ENCODE assay signal across 19 mouse cellular contexts in genomic region chr16:65977075-65977474, GRCm38 (mm10).
"Had no signal": no experiment of that assay in that cellular context is flagged by ENCODE, and none has a peak within 500 bp of the region (broad histone marks: within the 10 kb centered on the region; RNA-seq: fewer than 3 reads in every experiment).

No protein-coding gene starts in this region.

- H3K9ac ChIP-seq: lung, embryonic 14.5 days; midbrain, embryonic 12.5 days; neural tube, embryonic 13.5 days; neural tube, embryonic 15.5 days had no signal

- H3K27ac ChIP-seq: midbrain, embryonic 10.5 days; midbrain, embryonic 12.5 days; neural tube, embryonic 13.5 days; neural tube, embryonic 15.5 days had no signal

- ATAC-seq: midbrain, embryonic 16.5 days had no signal

- DNase-seq: lung, adult 18-20 months; lung, embryonic 14.5 days; lung, postnatal 14 days; lung, postnatal 36 days; midbrain, embryonic 14.5 days; retina, postnatal 1 day; right cerebral cortex, adult 18-20 months; right cerebral cortex, postnatal 25 days; right cerebral cortex, postnatal 4 days; spleen, adult 18-20 months; thymus, adult 18-20 months; thymus, postnatal 14 days; thymus, postnatal 36 days had no signal

- H3K4me2 ChIP-seq: lung, embryonic 14.5 days; midbrain, embryonic 12.5 days; neural tube, embryonic 13.5 days; neural tube, embryonic 15.5 days had no signal

- H3K9me3 ChIP-seq: midbrain, embryonic 10.5 days; midbrain, embryonic 12.5 days; neural tube, embryonic 13.5 days; neural tube, embryonic 15.5 days had no signal

- H3K27me3 ChIP-seq: midbrain, embryonic 12.5 days; neural tube, embryonic 13.5 days; neural tube, embryonic 15.5 days had no signal

- H3K4me3 ChIP-seq: midbrain, embryonic 10.5 days; midbrain, embryonic 12.5 days; myocyte; neural tube, embryonic 13.5 days; neural tube, embryonic 15.5 days had no signal

- H3K4me1 ChIP-seq: midbrain, embryonic 10.5 days; midbrain, embryonic 12.5 days; neural tube, embryonic 13.5 days; neural tube, embryonic 15.5 days had no signal

- H3K36me3 ChIP-seq: midbrain, embryonic 10.5 days; midbrain, embryonic 12.5 days; neural tube, embryonic 13.5 days; neural tube, embryonic 15.5 days had no signal
